Mouse (Mus musculus): ENCODE data around the gene Zar1l.
"Not testable (repeated sequence)": the region's sequence is repeated elsewhere in the genome, so short reads cannot be mapped to it uniquely, and the experiment has no call there.

Gene Zar1l

GRCm38 (mm10) chr5:150518064-150518463, at the start of gene Zar1l:
Gene Zar1l, minus strand, starts transcription at chr5:150518164.
- DNase-seq (ENCODE audit: extremely low read depth, insufficient read length, low spot score): no peak

GRCm38 (mm10) chr5:150566971-150567370, 49.0 kb upstream of the Zar1l start:
- no peak for DNase-seq (ENCODE audit: extremely low read depth, insufficient read length, low spot score)

- no peak for DNase-seq (ENCODE audit: extremely low read depth, insufficient read length, low spot score)
These were observed 48.3 kb upstream of the Zar1l start for GRCm38 (mm10) chr5:150566226-150566625.

- no peak for DNase-seq (ENCODE audit: extremely low read depth, insufficient read length, low spot score)
These were observed 46.5 kb upstream of the Zar1l start for GRCm38 (mm10) chr5:150564426-150564825.

- DNase-seq (ENCODE audit: extremely low read depth, insufficient read length, low spot score): no peak
These were observed 43.8 kb upstream of the Zar1l start for GRCm38 (mm10) chr5:150561783-150562182.

- DNase-seq (ENCODE audit: extremely low read depth, insufficient read length, low spot score): no peak
These were observed 43.4 kb upstream of the Zar1l start for GRCm38 (mm10) chr5:150561376-150561775.

- no peak for DNase-seq (ENCODE audit: extremely low read depth, insufficient read length, low spot score)
These were observed 42.9 kb upstream of the Zar1l start for GRCm38 (mm10) chr5:150560851-150561250.

- DNase-seq (ENCODE audit: extremely low read depth, insufficient read length, low spot score): no peak
These were observed 41.6 kb upstream of the Zar1l start for GRCm38 (mm10) chr5:150559519-150560103.

- no peak for DNase-seq (ENCODE audit: extremely low read depth, insufficient read length, low spot score)
These were observed 33.7 kb upstream of the Zar1l start for GRCm38 (mm10) chr5:150551637-150552036.

- no peak for DNase-seq (ENCODE audit: extremely low read depth, insufficient read length, low spot score)
These were observed 25.2 kb upstream of the Zar1l start for GRCm38 (mm10) chr5:150543184-150543583.

GRCm38 (mm10) chr5:150541302-150541701, 23.3 kb upstream of the Zar1l start:
- no peak for DNase-seq (ENCODE audit: extremely low read depth, insufficient read length, low spot score)

- no peak for DNase-seq (ENCODE audit: extremely low read depth, insufficient read length, low spot score)
These were observed 7.3 kb upstream of the Zar1l start for GRCm38 (mm10) chr5:150525239-150525638.

GRCm38 (mm10) chr5:150522867-150523234, 4.9 kb upstream of the Zar1l start:
- DNase-seq (ENCODE audit: extremely low read depth, insufficient read length, low spot score): no peak

- DNase-seq (ENCODE audit: extremely low read depth, insufficient read length, low spot score): peak; percentile 96
These were observed 4.2 kb upstream of the Zar1l start, which contains the start of gene Brca2 for GRCm38 (mm10) chr5:150521937-150522866. Gene Brca2, plus strand, starts transcription at chr5:150522630.

GRCm38 (mm10) chr5:150519551-150519950, 1.6 kb upstream of the Zar1l start:
- DNase-seq (ENCODE audit: extremely low read depth, insufficient read length, low spot score): peak; percentile 21

GRCm38 (mm10) chr5:150514027-150514426, 3.9 kb downstream of the Zar1l start:
- DNase-seq (ENCODE audit: extremely low read depth, insufficient read length, low spot score): no peak

GRCm38 (mm10) chr5:150513264-150513663, 4.7 kb downstream of the Zar1l start:
- no peak for DNase-seq (ENCODE audit: extremely low read depth, insufficient read length, low spot score)

- no peak for DNase-seq (ENCODE audit: extremely low read depth, insufficient read length, low spot score)
These were observed 7.3 kb downstream of the Zar1l start for GRCm38 (mm10) chr5:150510451-150511225.

GRCm38 (mm10) chr5:150495792-150496191, 22.2 kb downstream of the Zar1l start:
- DNase-seq (ENCODE audit: extremely low read depth, insufficient read length, low spot score): no peak

GRCm38 (mm10) chr5:150491573-150492173, 26.3 kb downstream of the Zar1l start:
- DNase-seq (ENCODE audit: extremely low read depth, insufficient read length, low spot score): not testable (repeated sequence)

- DNase-seq (ENCODE audit: extremely low read depth, insufficient read length, low spot score): no peak
These were observed 27.1 kb downstream of the Zar1l start for GRCm38 (mm10) chr5:150490821-150491220.
